19 mouse cellular contexts compared by ENCODE assay signal in genomic region chr1:23536621-23537020, GRCm38 (mm10).
DNase-seq lines count a peak whose midpoint lies in the region; ATAC-seq lines count a peak whose summit lies in the region.
"Had no signal": no experiment of that assay in that cellular context is flagged by ENCODE, and none has a peak within 500 bp of the region (broad histone marks: within the 10 kb centered on the region; RNA-seq: fewer than 3 reads in every experiment).

No protein-coding gene starts in this region.

- WGBS in hindbrain, embryonic 12.5 days: 74% methylated on average over 10 of the region's 10 CpGs
- WGBS in hindbrain, embryonic 10.5 days: 85% methylated on average over 10 of the region's 10 CpGs
- WGBS in hindbrain, embryonic 13.5 days: 77% methylated on average over 10 of the region's 10 CpGs
- 52% methylated on average over 10 of the region's 10 CpGs for WGBS in neural tube, embryonic 13.5 days

- no peak overlapping the region for H3K9ac ChIP-seq in hindbrain, embryonic 12.5 days
- no peak overlapping the region for H3K9ac ChIP-seq in hindbrain, embryonic 13.5 days
- no peak overlapping the region for H3K9ac ChIP-seq in neural tube, embryonic 13.5 days
- H3K9ac ChIP-seq: embryonic facial prominence, embryonic 12.5 days; forebrain, postnatal 0 days; heart, embryonic 13.5 days had no signal

- peak; percentile 29; the same call in 1 of the 2 replicates for ATAC-seq in hindbrain, embryonic 12.5 days (ENCODE audit: low FRiP score)
- 0 out of 2 replicates have a peak, but pooled peaks have one; percentile 47 for ATAC-seq in hindbrain, embryonic 13.5 days (ENCODE audit: low FRiP score)
- peak; percentile 59 for ATAC-seq in neural tube, embryonic 13.5 days (ENCODE audit: low read depth)
- ATAC-seq in inflammation-experienced regulatory T-cells, adult 6 months: no peak
- ATAC-seq: forebrain, postnatal 0 days; intestine, postnatal 0 days had no signal

- no peaks in the 10 kb centered on the region for H3K9me3 ChIP-seq in hindbrain, embryonic 12.5 days (replicated peaks)
- H3K9me3 ChIP-seq in hindbrain, embryonic 10.5 days: no peaks in the 10 kb centered on the region
- H3K9me3 ChIP-seq in hindbrain, embryonic 13.5 days: no peaks in the 10 kb centered on the region
- H3K9me3 ChIP-seq in neural tube, embryonic 13.5 days: no peaks in the 10 kb centered on the region
- H3K9me3 ChIP-seq: embryonic facial prominence, embryonic 12.5 days had no signal

- H3K36me3 ChIP-seq in hindbrain, embryonic 12.5 days: no peaks in the 10 kb centered on the region
- H3K36me3 ChIP-seq in hindbrain, embryonic 10.5 days: no peaks in the 10 kb centered on the region
- no peaks in the 10 kb centered on the region for H3K36me3 ChIP-seq in hindbrain, embryonic 13.5 days
- no peaks in the 10 kb centered on the region for H3K36me3 ChIP-seq in neural tube, embryonic 13.5 days
- H3K36me3 ChIP-seq: embryonic facial prominence, embryonic 12.5 days; heart, embryonic 13.5 days had no signal

- no peak overlapping the region for H3K27ac ChIP-seq in hindbrain, embryonic 12.5 days
- no peak overlapping the region for H3K27ac ChIP-seq in hindbrain, embryonic 10.5 days
- H3K27ac ChIP-seq in hindbrain, embryonic 13.5 days: no peak overlapping the region
- H3K27ac ChIP-seq in neural tube, embryonic 13.5 days (replicated peaks): no peak overlapping the region
- H3K27ac ChIP-seq: embryonic facial prominence, embryonic 12.5 days; heart, embryonic 13.5 days had no signal

- no peak overlapping the region for H3K4me2 ChIP-seq in hindbrain, embryonic 12.5 days (replicated peaks)
- no peak overlapping the region for H3K4me2 ChIP-seq in hindbrain, embryonic 13.5 days
- peak overlapping the region; percentile 9; the same call in 1 of the 2 replicates for H3K4me2 ChIP-seq in neural tube, embryonic 13.5 days
- H3K4me2 ChIP-seq: embryonic facial prominence, embryonic 12.5 days; heart, embryonic 13.5 days had no signal

- no peak overlapping the region for H3K4me3 ChIP-seq in hindbrain, embryonic 12.5 days
- H3K4me3 ChIP-seq in hindbrain, embryonic 10.5 days: no peak overlapping the region
- H3K4me3 ChIP-seq in hindbrain, embryonic 13.5 days: no peak overlapping the region
- no peak overlapping the region for H3K4me3 ChIP-seq in neural tube, embryonic 13.5 days
- H3K4me3 ChIP-seq: embryonic facial prominence, embryonic 12.5 days; heart, embryonic 13.5 days had no signal

- no peaks in the 10 kb centered on the region for H3K4me1 ChIP-seq in hindbrain, embryonic 12.5 days
- H3K4me1 ChIP-seq in hindbrain, embryonic 10.5 days (replicated peaks): no peaks in the 10 kb centered on the region
- no peaks in the 10 kb centered on the region for H3K4me1 ChIP-seq in hindbrain, embryonic 13.5 days (replicated peaks)
- 0 out of 2 replicates have a peak, but pooled peaks cover 10% of the 10 kb centered on the region for H3K4me1 ChIP-seq in neural tube, embryonic 13.5 days (replicated peaks)
- H3K4me1 ChIP-seq: embryonic facial prominence, embryonic 12.5 days; heart, embryonic 13.5 days had no signal

- DNase-seq in hindbrain, embryonic 10.5 days (ENCODE audit: low spot score): no peak
- DNase-seq in A20 (ENCODE audit: low read depth, low spot score): peak; percentile 41
- no peak for DNase-seq in thymus, postnatal 14 days
- DNase-seq: adrenal gland, adult 8-10 months; adrenal gland, postnatal 36 days; cerebellum, adult 11 months; cerebellum, adult 8-10 months; cerebellum, postnatal 25 days; forebrain, postnatal 0 days; gastrocnemius, postnatal 36 days; heart, adult 11 months; heart, postnatal 36 days had no signal

- no peaks in the 10 kb centered on the region for H3K27me3 ChIP-seq in hindbrain, embryonic 12.5 days
- H3K27me3 ChIP-seq in hindbrain, embryonic 10.5 days (ENCODE audit: insufficient read depth, poor library complexity, severe bottlenecking): no peaks in the 10 kb centered on the region
- no peaks in the 10 kb centered on the region for H3K27me3 ChIP-seq in hindbrain, embryonic 13.5 days
- no peaks in the 10 kb centered on the region for H3K27me3 ChIP-seq in neural tube, embryonic 13.5 days
- H3K27me3 ChIP-seq: embryonic facial prominence, embryonic 12.5 days; heart, embryonic 13.5 days had no signal
